Mouse (Mus musculus) midbrain, embryonic 11.5 days (tissue): ENCODE measurements around the gene Sik1. TPM values are rescaled to one million over a fixed set of nuclear protein-coding genes. Genes with fewer than 3 reads are reported as not detected.

ENCODE experiments used
- ATAC-seq: fragments of 200-750 bp; cut with Nextera tagmentation; 2 replicates; pipeline ENCODE4 v1.8.0; 2017; ENCODE audit warnings: moderate TSS enrichment, moderate library complexity; ENCODE audit not compliant: low FRiP score
- DNase-seq: peaks from one replicate; pipeline ENCODE4 v3.0.0; 2015; ENCODE audit warnings: low spot score; ENCODE audit errors: missing footprints
- H3K27ac ChIP-seq: fragments of 300-500 bp; sonication (generic); 2 replicates; pipeline ENCODE4 v1.5.1; 2014; ENCODE audit warnings: low read depth, low read length
- H3K27me3 ChIP-seq: fragments of 300-500 bp; sonication (generic); 2 replicates; pipeline ENCODE4 v1.6.1; 2014; ENCODE audit warnings: mild to moderate bottlenecking, low read length, moderate library complexity, mixed read lengths; ENCODE audit not compliant: control insufficient read depth, insufficient read depth
- H3K36me3 ChIP-seq: fragments of 300-500 bp; sonication (generic); 2 replicates; pipeline ENCODE4 v1.6.1; 2014; ENCODE audit warnings: mild to moderate bottlenecking, low read length, moderate library complexity, mixed read lengths; ENCODE audit not compliant: control insufficient read depth, insufficient read depth
- H3K4me1 ChIP-seq: fragments of 300-500 bp; sonication (generic); 2 replicates; pipeline ENCODE4 v1.6.1; 2014; ENCODE audit warnings: low read length; ENCODE audit not compliant: control insufficient read depth, insufficient read depth
- H3K4me2 ChIP-seq: fragments of 300-500 bp; sonication (generic); 2 replicates; pipeline ENCODE4 v1.6.1; 2014; ENCODE audit warnings: mild to moderate bottlenecking, moderate library complexity
- H3K4me3 ChIP-seq: fragments of 300-500 bp; sonication (generic); 2 replicates; pipeline ENCODE4 v1.5.1; 2014; ENCODE audit warnings: low read depth, low read length
- H3K9ac ChIP-seq: fragments of 300-500 bp; sonication (generic); 2 replicates; pipeline ENCODE4 v1.6.1; 2014; ENCODE audit warnings: low read length
- H3K9me3 ChIP-seq: fragments of 300-500 bp; sonication (generic); 2 replicates; pipeline ENCODE4 v1.6.1; 2016; ENCODE audit warnings: low read length; ENCODE audit not compliant: control insufficient read depth
- whole genome bisulfite sequencing: fragments of 180-500 bp; shearing (Covaris S2); extraction: QIAGEN DNeasy Blood & Tissue Kit; methylation state at CpG from one replicate; pipeline ENCODE4 v1.1.7; 2014; 5-methylcytosine and 5-hydroxymethylcytosine counted together
- polyA plus RNA-seq: library from polyadenylated mRNA; unstranded; fragments of >200 nt; fragmentation: Nextera tagmentation; extraction: Ambion mirVana; gene quantifications from 2 replicates; pipeline ENCODE4 v1.2.1, GENCODE M21; 2014

The Sik1 gene
- polyA plus RNA-seq, 1 experiment from 2014 or later = 14.0 TPM

GRCm38 (mm10) chr17:31877650-31878141 is 22.1 kb upstream of the Sik1 start:
- no peaks in the 10 kb centered on the region for H3K36me3 ChIP-seq
- H3K27ac ChIP-seq = no peak overlapping the region
- 68% methylated on average over 14 of the region's 14 CpGs for WGBS
- no peaks in the 10 kb centered on the region for H3K27me3 ChIP-seq
- ATAC-seq (no peak), DNase-seq (peak; percentile 56)
- no peaks in the 10 kb centered on the region for H3K9me3 ChIP-seq
- no peak overlapping the region for H3K9ac ChIP-seq
- H3K4me3 ChIP-seq = no peak overlapping the region
- H3K4me2 ChIP-seq = no peak overlapping the region
- peaks cover 3% of the 10 kb centered on the region; the same call in 1 of the 2 replicates for H3K4me1 ChIP-seq

- Histone ChIP-seq H3K4me2 (no peak overlapping the region), H3K9me3 (no peaks in the 10 kb centered on the region), H3K4me1 (peaks cover 3% of the 10 kb centered on the region; the same call in 1 of the 2 replicates), H3K27ac (no peak overlapping the region), H3K4me3 (no peak overlapping the region), H3K27me3 (no peaks in the 10 kb centered on the region), H3K9ac (no peak overlapping the region), H3K36me3 (no peaks in the 10 kb centered on the region)
- DNase-seq = peak; percentile 69
- ATAC-seq = no peak
- 71% methylated on average over 4 of the region's 4 CpGs for WGBS
These were observed 21.6 kb upstream of the Sik1 start for GRCm38 (mm10) chr17:31877181-31877581.

GRCm38 (mm10) chr17:31876775-31877174 is 21.2 kb upstream of the Sik1 start:
- Histone ChIP-seq H3K27ac (no peak overlapping the region), H3K9me3 (no peaks in the 10 kb centered on the region), H3K4me2 (no peak overlapping the region), H3K4me1 (peaks cover 3% of the 10 kb centered on the region; the same call in 1 of the 2 replicates), H3K27me3 (no peaks in the 10 kb centered on the region), H3K36me3 (no peaks in the 10 kb centered on the region), H3K9ac (no peak overlapping the region), H3K4me3 (no peak overlapping the region)
- ATAC-seq (no peak), DNase-seq (no peak)
- WGBS = 54% methylated on average over 3 of the region's 3 CpGs

GRCm38 (mm10) chr17:31875326-31875930 is 19.8 kb upstream of the Sik1 start:
- no peak for ATAC-seq
- peaks cover 3% of the 10 kb centered on the region; the same call in 1 of the 2 replicates for H3K4me1 ChIP-seq
- WGBS = 88% methylated on average over 10 of the region's 10 CpGs

GRCm38 (mm10) chr17:31874691-31875090 is 19.1 kb upstream of the Sik1 start:
- 85% methylated on average over 12 of the region's 12 CpGs for WGBS
- DNase-seq (peak; percentile 19), ATAC-seq (no peak)

More at GRCm38 (mm10) chr17:31875326-31875930, 19.8 kb upstream of the Sik1 start:
- Histone ChIP-seq H3K4me2 (no peak overlapping the region), H3K36me3 (no peaks in the 10 kb centered on the region), H3K27me3 (no peaks in the 10 kb centered on the region), H3K4me3 (no peak overlapping the region), H3K9ac (no peak overlapping the region), H3K27ac (no peak overlapping the region), H3K9me3 (no peaks in the 10 kb centered on the region)
- peak; percentile 14 for DNase-seq

GRCm38 (mm10) chr17:31873973-31874372 is 18.4 kb upstream of the Sik1 start:
- Histone ChIP-seq H3K27me3 (no peaks in the 10 kb centered on the region), H3K4me1 (peaks cover 3% of the 10 kb centered on the region; the same call in 1 of the 2 replicates), H3K36me3 (no peaks in the 10 kb centered on the region), H3K9me3 (no peaks in the 10 kb centered on the region), H3K27ac (no peak overlapping the region), H3K9ac (no peak overlapping the region), H3K4me2 (no peak overlapping the region), H3K4me3 (no peak overlapping the region)
- 72% methylated on average over 8 of the region's 8 CpGs for WGBS
- DNase-seq (peak; percentile 78), ATAC-seq (no peak)

More at GRCm38 (mm10) chr17:31874691-31875090, 19.1 kb upstream of the Sik1 start:
- Histone ChIP-seq H3K4me2 (no peak overlapping the region), H3K36me3 (no peaks in the 10 kb centered on the region), H3K4me3 (no peak overlapping the region), H3K9ac (no peak overlapping the region), H3K27ac (no peak overlapping the region), H3K4me1 (peaks cover 3% of the 10 kb centered on the region; the same call in 1 of the 2 replicates), H3K9me3 (no peaks in the 10 kb centered on the region), H3K27me3 (no peaks in the 10 kb centered on the region)

- H3K27me3 ChIP-seq = no peaks in the 10 kb centered on the region
- H3K9ac ChIP-seq = no peak overlapping the region
- H3K4me3 ChIP-seq = no peak overlapping the region
- H3K4me2 ChIP-seq = no peak overlapping the region
- no peak overlapping the region for H3K27ac ChIP-seq
- H3K4me1 ChIP-seq = peaks cover 3% of the 10 kb centered on the region; the same call in 1 of the 2 replicates
- no peak for ATAC-seq
- H3K36me3 ChIP-seq = no peaks in the 10 kb centered on the region
- DNase-seq = peak; percentile 10
- no peaks in the 10 kb centered on the region for H3K9me3 ChIP-seq
- 86% methylated on average over 8 of the region's 8 CpGs for WGBS
These were observed 17.7 kb upstream of the Sik1 start for GRCm38 (mm10) chr17:31873185-31873870.

GRCm38 (mm10) chr17:31872826-31873165 is 17.2 kb upstream of the Sik1 start:
- no peaks in the 10 kb centered on the region for H3K9me3 ChIP-seq
- ATAC-seq (no peak), DNase-seq (peak; percentile 65)
- 79% methylated on average over 7 of the region's 7 CpGs for WGBS
- H3K27me3 ChIP-seq = no peaks in the 10 kb centered on the region
- H3K27ac ChIP-seq = no peak overlapping the region
- no peak overlapping the region for H3K9ac ChIP-seq
- H3K4me1 ChIP-seq = peaks cover 3% of the 10 kb centered on the region; the same call in 1 of the 2 replicates
- H3K36me3 ChIP-seq = no peaks in the 10 kb centered on the region
- no peak overlapping the region for H3K4me2 ChIP-seq
- H3K4me3 ChIP-seq = no peak overlapping the region
